Mouse (Mus musculus) ES-E14 (cell line): ENCODE results near the gene Ube2q1.

Experiments used
- CHD2 ChIP-seq: IDR thresholded peaks from 2 replicates; pipeline ENCODE4 v1.6.1; 2014; ENCODE audit warnings: mild to moderate bottlenecking, low read depth, low read length, inconsistent platforms
- HCFC1 ChIP-seq: IDR thresholded peaks from 2 replicates; pipeline ENCODE4 v1.6.1; 2012; ENCODE audit warnings: low read length, inconsistent platforms, borderline replicate concordance; ENCODE audit not compliant: insufficient read depth
- MAFK ChIP-seq: IDR thresholded peaks from 2 replicates; pipeline ENCODE4 v1.6.1; 2014; ENCODE audit warnings: mild to moderate bottlenecking, low read depth, low read length, inconsistent platforms; ENCODE audit not compliant: insufficient read depth
- ZC3H11A ChIP-seq: IDR thresholded peaks from 2 replicates; pipeline ENCODE4 v1.6.1; 2012; ENCODE audit warnings: low read depth, mild to moderate bottlenecking, inconsistent platforms, low read length, borderline replicate concordance
- ZNF384 ChIP-seq: IDR thresholded peaks from 2 replicates; pipeline ENCODE4 v1.6.1; 2012; ENCODE audit warnings: low read depth, low read length, inconsistent platforms

DNA sequence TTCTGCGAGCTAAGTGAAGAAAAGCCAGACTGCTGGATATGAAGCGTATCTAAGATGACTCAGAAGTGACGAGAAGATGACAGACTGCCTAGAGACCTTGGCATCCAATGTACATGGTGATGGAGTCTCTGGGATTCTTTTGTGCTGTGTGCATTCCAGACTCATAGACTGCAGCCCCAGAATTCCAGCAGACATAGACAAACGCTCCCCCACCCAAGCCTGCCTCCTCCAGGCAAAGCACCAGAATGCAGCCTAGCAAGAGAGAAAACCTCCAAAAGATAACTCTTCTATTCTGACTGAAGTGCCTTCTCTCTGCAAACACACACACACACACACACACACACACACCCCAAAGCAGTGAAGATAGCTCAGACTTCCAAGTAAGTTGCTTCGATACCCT, 22.3 kb downstream of the Ube2q1 start:
- TF ChIP-seq ZNF384 (no peak), CHD2 (no peak), HCFC1 (no peak), ZC3H11A (no peak), MAFK (no peak)
